Mouse (Mus musculus): ENCODE measurements around the gene Mical3. TPM values are rescaled to one million over a fixed set of nuclear protein-coding genes. Genes with fewer than 3 reads are reported as not detected.

Gene Mical3
- polyA plus RNA-seq, 1 experiment from 2014 or later, result 20.7 TPM

- Histone ChIP-seq H3K36me3 (no peaks in the 10 kb centered on the region), H3K27me3 (no peaks in the 10 kb centered on the region), H3K9me3 (replicated peaks) (no peaks in the 10 kb centered on the region), H3K27ac (no peak overlapping the region), H3K4me3 (no peak overlapping the region), H3K9ac (no peak overlapping the region), H3K4me2 (replicated peaks) (no peak overlapping the region), H3K4me1 (no peaks in the 10 kb centered on the region)
- no peak for ATAC-seq (ENCODE audit: low FRiP score)
- 94% methylated on average over 6 of the region's 6 CpGs for WGBS
Measured at GRCm38 (mm10) chr6:120906521-120906920, 224.3 kb downstream of the Mical3 start.

- 84% methylated on average over 5 of the region's 5 CpGs for WGBS
- Histone ChIP-seq H3K9me3 (replicated peaks) (no peaks in the 10 kb centered on the region), H3K9ac (no peak overlapping the region), H3K4me1 (no peaks in the 10 kb centered on the region), H3K4me3 (no peak overlapping the region), H3K36me3 (no peaks in the 10 kb centered on the region), H3K27me3 (no peaks in the 10 kb centered on the region), H3K4me2 (replicated peaks) (no peak overlapping the region), H3K27ac (no peak overlapping the region)
- ATAC-seq (ENCODE audit: low FRiP score), result no peak
Measured at GRCm38 (mm10) chr6:120905111-120905510, 225.7 kb downstream of the Mical3 start.

GRCm38 (mm10) chr6:120903961-120904360, 226.8 kb downstream of the Mical3 start:
- no peak for ATAC-seq (ENCODE audit: low FRiP score)
- WGBS, result 90% methylated on average over 11 of the region's 11 CpGs
- Histone ChIP-seq H3K36me3 (no peaks in the 10 kb centered on the region), H3K4me1 (no peaks in the 10 kb centered on the region), H3K9ac (no peak overlapping the region), H3K9me3 (replicated peaks) (no peaks in the 10 kb centered on the region), H3K4me2 (replicated peaks) (no peak overlapping the region), H3K27ac (no peak overlapping the region), H3K4me3 (no peak overlapping the region), H3K27me3 (no peaks in the 10 kb centered on the region)

GRCm38 (mm10) chr6:120903450-120903912, 227.3 kb downstream of the Mical3 start:
- ATAC-seq (ENCODE audit: low FRiP score), result no peak

GRCm38 (mm10) chr6:120901776-120902645, 228.8 kb downstream of the Mical3 start:
- no peaks in the 10 kb centered on the region for H3K27me3 ChIP-seq
- H3K4me2 ChIP-seq (replicated peaks), result no peak overlapping the region
- H3K27ac ChIP-seq, result no peak overlapping the region
- no peak overlapping the region for H3K9ac ChIP-seq
- no peak for ATAC-seq (ENCODE audit: low FRiP score)
- no peaks in the 10 kb centered on the region for H3K4me1 ChIP-seq
- H3K4me3 ChIP-seq, result no peak overlapping the region
- H3K9me3 ChIP-seq (replicated peaks), result no peaks in the 10 kb centered on the region
- H3K36me3 ChIP-seq, result no peaks in the 10 kb centered on the region
- WGBS, result 93% methylated on average over 14 of the region's 14 CpGs

More at GRCm38 (mm10) chr6:120903450-120903912, 227.3 kb downstream of the Mical3 start:
- Histone ChIP-seq H3K4me3 (no peak overlapping the region), H3K27ac (no peak overlapping the region), H3K9me3 (replicated peaks) (no peaks in the 10 kb centered on the region), H3K4me1 (no peaks in the 10 kb centered on the region), H3K9ac (no peak overlapping the region), H3K27me3 (no peaks in the 10 kb centered on the region), H3K36me3 (no peaks in the 10 kb centered on the region), H3K4me2 (replicated peaks) (no peak overlapping the region)
- WGBS, result 55% methylated on average over 5 of the region's 5 CpGs

GRCm38 (mm10) chr6:120898188-120898833, 232.5 kb downstream of the Mical3 start:
- no peaks in the 10 kb centered on the region for H3K27me3 ChIP-seq
- no peak overlapping the region for H3K27ac ChIP-seq
- 68% methylated on average over 6 of the region's 6 CpGs for WGBS
- peak; percentile 57 for ATAC-seq (ENCODE audit: low FRiP score)
- no peak overlapping the region for H3K4me2 ChIP-seq (replicated peaks)
- H3K4me3 ChIP-seq, result no peak overlapping the region
- H3K9me3 ChIP-seq (replicated peaks), result no peaks in the 10 kb centered on the region
- no peak overlapping the region for H3K9ac ChIP-seq
- no peaks in the 10 kb centered on the region for H3K4me1 ChIP-seq
- H3K36me3 ChIP-seq, result peaks cover 9% of the 10 kb centered on the region

- WGBS, result 91% methylated on average over 9 of the region's 9 CpGs
- peaks cover 35% of the 10 kb centered on the region for H3K36me3 ChIP-seq
- H3K9ac ChIP-seq, result no peak overlapping the region
- no peak overlapping the region for H3K27ac ChIP-seq
- ATAC-seq (ENCODE audit: low FRiP score), result no peak
- H3K9me3 ChIP-seq (replicated peaks), result no peaks in the 10 kb centered on the region
- no peak overlapping the region for H3K4me2 ChIP-seq (replicated peaks)
- H3K27me3 ChIP-seq, result no peaks in the 10 kb centered on the region
- no peak overlapping the region for H3K4me3 ChIP-seq
- H3K4me1 ChIP-seq, result no peaks in the 10 kb centered on the region
Measured at GRCm38 (mm10) chr6:120894524-120894923, 236.3 kb downstream of the Mical3 start.

GRCm38 (mm10) chr6:120894089-120894488, 236.7 kb downstream of the Mical3 start:
- Histone ChIP-seq H3K36me3 (peaks cover 37% of the 10 kb centered on the region), H3K4me3 (no peak overlapping the region), H3K9me3 (replicated peaks) (no peaks in the 10 kb centered on the region), H3K4me1 (no peaks in the 10 kb centered on the region), H3K27ac (no peak overlapping the region), H3K27me3 (no peaks in the 10 kb centered on the region), H3K4me2 (replicated peaks) (no peak overlapping the region), H3K9ac (no peak overlapping the region)
- WGBS, result 96% methylated on average over 9 of the region's 9 CpGs
- ATAC-seq (ENCODE audit: low FRiP score), result no peak

- WGBS, result 89% methylated on average over 17 of the region's 17 CpGs
- no peak for ATAC-seq (ENCODE audit: low FRiP score)
- no peak overlapping the region for H3K9ac ChIP-seq
- H3K4me1 ChIP-seq, result no peaks in the 10 kb centered on the region
- no peak overlapping the region for H3K4me2 ChIP-seq (replicated peaks)
- H3K4me3 ChIP-seq, result no peak overlapping the region
- H3K9me3 ChIP-seq (replicated peaks), result peaks cover 6% of the 10 kb centered on the region; the same call in 1 of the 2 replicates
- H3K36me3 ChIP-seq, result peaks cover 67% of the 10 kb centered on the region
- H3K27me3 ChIP-seq, result no peaks in the 10 kb centered on the region
- no peak overlapping the region for H3K27ac ChIP-seq
Measured at GRCm38 (mm10) chr6:120886696-120887095, 244.1 kb downstream of the Mical3 start.

- Histone ChIP-seq H3K27me3 (no peaks in the 10 kb centered on the region), H3K27ac (no peak overlapping the region), H3K4me2 (replicated peaks) (no peak overlapping the region), H3K4me1 (no peaks in the 10 kb centered on the region), H3K9ac (no peak overlapping the region), H3K36me3 (peaks cover 48% of the 10 kb centered on the region), H3K9me3 (replicated peaks) (peaks cover 6% of the 10 kb centered on the region; the same call in 1 of the 2 replicates), H3K4me3 (no peak overlapping the region)
- no peak for ATAC-seq (ENCODE audit: low FRiP score)
- WGBS, result 81% methylated on average over 6 of the region's 6 CpGs
Measured at GRCm38 (mm10) chr6:120884436-120884835, 246.4 kb downstream of the Mical3 start.

Measured in hindbrain, embryonic 12.5 days (tissue).